26 mouse cellular contexts compared by ENCODE assay signal in the genomic region with DNA sequence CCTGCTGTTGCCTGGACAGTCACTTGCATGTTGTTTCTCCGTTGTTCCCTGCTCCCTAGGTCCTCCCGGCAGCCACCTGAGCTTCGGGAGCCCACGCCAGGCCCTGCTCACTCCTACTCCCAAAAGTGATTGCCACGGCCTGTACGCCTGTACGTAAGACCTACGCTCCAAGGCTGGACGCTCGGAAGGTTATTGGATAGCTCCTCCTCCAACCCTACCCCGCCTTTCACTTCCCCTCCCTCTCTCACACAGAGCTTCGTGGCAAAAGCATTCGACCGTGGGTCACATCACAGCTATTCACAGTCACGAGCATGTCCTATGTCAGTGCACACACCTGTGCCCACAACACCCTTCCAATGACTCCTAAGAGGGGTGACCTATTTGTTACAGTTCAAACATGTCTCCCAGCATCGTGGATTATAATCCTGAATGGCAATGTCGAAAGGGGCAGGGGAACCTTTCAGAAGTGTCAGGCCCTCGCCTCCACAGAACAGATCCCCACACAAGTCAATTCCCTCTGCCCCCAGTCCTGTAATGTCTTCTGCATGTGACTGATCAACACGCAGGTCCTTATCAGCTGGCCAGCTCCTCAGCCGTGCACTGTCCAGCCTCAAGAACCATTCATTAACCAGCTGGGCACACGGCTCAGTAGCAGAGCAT. TPM values are rescaled to one million over a fixed set of nuclear protein-coding genes. Genes with fewer than 3 reads are reported as not detected.
DNase-seq lines count a peak whose midpoint lies in the region; ATAC-seq lines count a peak whose summit lies in the region.
"Had no signal": no experiment of that assay in that cellular context is flagged by ENCODE, and none has a peak within 500 bp of the region (broad histone marks: within the 10 kb centered on the region; RNA-seq: fewer than 3 reads in every experiment).

No protein-coding gene starts in this region.

- H3K4me3 ChIP-seq in embryonic facial prominence, embryonic 12.5 days = no peak overlapping the region
- no peak overlapping the region for H3K4me3 ChIP-seq in embryonic facial prominence, embryonic 10.5 days
- H3K4me3 ChIP-seq in midbrain, embryonic 11.5 days (ENCODE audit: low read depth, low read length) = no peak overlapping the region
- H3K4me3 ChIP-seq in midbrain, embryonic 15.5 days = no peak overlapping the region
- H3K4me3 ChIP-seq: embryonic facial prominence, embryonic 13.5 days; embryonic facial prominence, embryonic 15.5 days; erythroblast, embryonic 14.5 days; forebrain, embryonic 10.5 days; forebrain, embryonic 12.5 days had no signal

- H3K9ac ChIP-seq in embryonic facial prominence, embryonic 12.5 days = no peak overlapping the region
- H3K9ac ChIP-seq in midbrain, embryonic 11.5 days (ENCODE audit: low read length) = no peak overlapping the region
- no peak overlapping the region for H3K9ac ChIP-seq in midbrain, embryonic 15.5 days
- H3K9ac ChIP-seq: embryonic facial prominence, embryonic 13.5 days; embryonic facial prominence, embryonic 15.5 days; forebrain, embryonic 12.5 days had no signal

- DNase-seq in embryonic facial prominence, embryonic 10.5 days (ENCODE audit: low spot score) = no peak
- peak; percentile 67 for DNase-seq in midbrain, embryonic 11.5 days (ENCODE audit: low spot score, missing footprints)
- DNase-seq in A20 (ENCODE audit: low read depth, low spot score) (peak; percentile 90), R1 (ENCODE audit: low read depth, low spot score) (peak; percentile 61)
- no peak for DNase-seq in cerebellum, postnatal 4 days (ENCODE audit: low spot score in 2 of 2)
- DNase-seq in embryo, embryonic 11 days = no peak
- DNase-seq: adrenal gland, adult 2 months; adrenal gland, postnatal 10 days; adrenal gland, postnatal 25 days; cerebellum, adult 11 months; cerebellum, adult 18-20 months; cerebellum, adult 8-10 months; cerebellum, adult 9-11 months; cerebellum, postnatal 14 days; cerebellum, postnatal 36 days had no signal

- 0 out of 2 replicates have a peak, but pooled peaks have one; percentile 10 for ATAC-seq in embryonic facial prominence, embryonic 12.5 days (ENCODE audit: insufficient number of reproducible peaks, insufficient read depth, low FRiP score, low TSS enrichment)
- ATAC-seq in midbrain, embryonic 11.5 days (ENCODE audit: low FRiP score) = no peak
- ATAC-seq in midbrain, embryonic 15.5 days (replicated peaks) = no peak
- ATAC-seq: forebrain, embryonic 14.5 days; forebrain, embryonic 16.5 days; Patski had no signal

- H3K4me2 ChIP-seq in embryonic facial prominence, embryonic 12.5 days (replicated peaks) = no peak overlapping the region
- no peak overlapping the region for H3K4me2 ChIP-seq in midbrain, embryonic 11.5 days
- no peak overlapping the region for H3K4me2 ChIP-seq in midbrain, embryonic 15.5 days
- H3K4me2 ChIP-seq: embryonic facial prominence, embryonic 13.5 days; embryonic facial prominence, embryonic 15.5 days; forebrain, embryonic 12.5 days had no signal

- no peaks in the 10 kb centered on the region for H3K36me3 ChIP-seq in embryonic facial prominence, embryonic 12.5 days
- H3K36me3 ChIP-seq in embryonic facial prominence, embryonic 10.5 days (replicated peaks) = no peaks in the 10 kb centered on the region
- H3K36me3 ChIP-seq in midbrain, embryonic 11.5 days (ENCODE audit: control insufficient read depth, insufficient read depth, low read length) = no peaks in the 10 kb centered on the region
- no peaks in the 10 kb centered on the region for H3K36me3 ChIP-seq in midbrain, embryonic 15.5 days (replicated peaks)
- H3K36me3 ChIP-seq: embryonic facial prominence, embryonic 13.5 days; embryonic facial prominence, embryonic 15.5 days; G1E had no signal

- no peaks in the 10 kb centered on the region for H3K27me3 ChIP-seq in embryonic facial prominence, embryonic 12.5 days
- no peaks in the 10 kb centered on the region for H3K27me3 ChIP-seq in embryonic facial prominence, embryonic 10.5 days (replicated peaks; ENCODE audit: low read depth, poor library complexity, severe bottlenecking)
- H3K27me3 ChIP-seq in midbrain, embryonic 11.5 days (ENCODE audit: control insufficient read depth, insufficient read depth, low read length) = no peaks in the 10 kb centered on the region
- no peaks in the 10 kb centered on the region for H3K27me3 ChIP-seq in midbrain, embryonic 15.5 days (replicated peaks)
- H3K27me3 ChIP-seq: embryonic facial prominence, embryonic 13.5 days; embryonic facial prominence, embryonic 15.5 days; forebrain, embryonic 12.5 days; Patski had no signal

- H3K27ac ChIP-seq in embryonic facial prominence, embryonic 12.5 days = no peak overlapping the region
- no peak overlapping the region for H3K27ac ChIP-seq in embryonic facial prominence, embryonic 10.5 days (replicated peaks)
- no peak overlapping the region for H3K27ac ChIP-seq in midbrain, embryonic 11.5 days (ENCODE audit: low read depth, low read length)
- H3K27ac ChIP-seq in midbrain, embryonic 15.5 days = no peak overlapping the region
- H3K27ac ChIP-seq: embryonic facial prominence, embryonic 13.5 days; embryonic facial prominence, embryonic 15.5 days; forebrain, embryonic 10.5 days; forebrain, embryonic 12.5 days had no signal

- no peaks in the 10 kb centered on the region for H3K9me3 ChIP-seq in embryonic facial prominence, embryonic 12.5 days
- no peaks in the 10 kb centered on the region for H3K9me3 ChIP-seq in embryonic facial prominence, embryonic 10.5 days
- H3K9me3 ChIP-seq in midbrain, embryonic 11.5 days (ENCODE audit: control insufficient read depth, low read length) = no peaks in the 10 kb centered on the region
- H3K9me3 ChIP-seq in midbrain, embryonic 15.5 days = no peaks in the 10 kb centered on the region
- H3K9me3 ChIP-seq: embryonic facial prominence, embryonic 13.5 days; embryonic facial prominence, embryonic 15.5 days; forebrain, embryonic 10.5 days; forebrain, embryonic 12.5 days; G1E had no signal

- WGBS in embryonic facial prominence, embryonic 12.5 days = 82% methylated on average over 21 of the region's 21 CpGs
- WGBS in embryonic facial prominence, embryonic 10.5 days = 82% methylated on average over 21 of the region's 21 CpGs
- 85% methylated on average over 21 of the region's 21 CpGs for WGBS in midbrain, embryonic 11.5 days
- WGBS in midbrain, embryonic 15.5 days = 86% methylated on average over 21 of the region's 21 CpGs

- no peaks in the 10 kb centered on the region for H3K4me1 ChIP-seq in embryonic facial prominence, embryonic 12.5 days
- H3K4me1 ChIP-seq in embryonic facial prominence, embryonic 10.5 days = no peaks in the 10 kb centered on the region
- no peaks in the 10 kb centered on the region for H3K4me1 ChIP-seq in midbrain, embryonic 11.5 days (ENCODE audit: control insufficient read depth, insufficient read depth, low read length)
- peaks cover 5% of the 10 kb centered on the region for H3K4me1 ChIP-seq in midbrain, embryonic 15.5 days
- H3K4me1 ChIP-seq: embryonic facial prominence, embryonic 13.5 days; embryonic facial prominence, embryonic 15.5 days; forebrain, embryonic 10.5 days had no signal

RNA-seq across cellular contexts. Expression of a gene that starts 10.2 kb away (rescaled TPM):
- 3.8 and 6.6 TPM in 2 replicates for polyA plus RNA-seq in embryonic facial prominence, embryonic 12.5 days (2016; fragmentation: Nextera tagmentation; extraction: Ambion mirVana)
- 4.7 and 5.0 TPM in 2 replicates for polyA plus RNA-seq in embryonic facial prominence, embryonic 10.5 days (2016; fragmentation: Nextera tagmentation; extraction: Ambion mirVana)
- 7.6 TPM in 2 replicates for polyA plus RNA-seq in midbrain, embryonic 11.5 days (2014; fragmentation: Nextera tagmentation; extraction: Ambion mirVana)
- polyA plus RNA-seq in midbrain, embryonic 15.5 days (2015; fragmentation: Nextera tagmentation; extraction: Ambion mirVana) = 75.6 and 80.7 TPM in 2 replicates
- polyA plus RNA-seq: G1E had no signal

RNA-seq across cellular contexts. Expression of a gene that starts 52.6 kb away (rescaled TPM):
- 46.5 and 47.7 TPM in 2 replicates for polyA plus RNA-seq in embryonic facial prominence, embryonic 12.5 days (2016; fragmentation: Nextera tagmentation; extraction: Ambion mirVana)
- 44.0 and 46.9 TPM in 2 replicates for polyA plus RNA-seq in embryonic facial prominence, embryonic 10.5 days (2016; fragmentation: Nextera tagmentation; extraction: Ambion mirVana)
- polyA plus RNA-seq in midbrain, embryonic 11.5 days (2014; fragmentation: Nextera tagmentation; extraction: Ambion mirVana) = 44.2 and 46.3 TPM in 2 replicates
- polyA plus RNA-seq in midbrain, embryonic 15.5 days (2015; fragmentation: Nextera tagmentation; extraction: Ambion mirVana) = 40.1 and 40.4 TPM in 2 replicates

Comparison
In these comparisons a context has a peak if more than half of its experiments do, and no peak if none do; other contexts are left out.
1. DNase-seq: peak in midbrain, embryonic 11.5 days (single experiment), A20 (single experiment) and R1 (single experiment); none in embryonic facial prominence, embryonic 10.5 days (single experiment), cerebellum, postnatal 4 days (0 of 2) and embryo, embryonic 11 days (single experiment).